Mouse (Mus musculus) C2C12 (cell line): ENCODE results near the gene Rin1. TPM values are rescaled to one million over a fixed set of nuclear protein-coding genes. Genes with fewer than 3 reads are reported as not detected.
A peak's percentile ranks its signal among the peaks of the same experiment; 100 is the strongest.

ENCODE experiments used
- H3K27me3 ChIP-seq: one replicate; pipeline ENCODE4 v1.6.1; 2011; ENCODE audit not compliant: control insufficient read depth, insufficient read depth, insufficient read length
- H3K36me3 ChIP-seq: one replicate; pipeline ENCODE4 v1.6.1; 2011; ENCODE audit not compliant: control insufficient read depth, insufficient read depth
- H3K4me3 ChIP-seq: one replicate; pipeline ENCODE4 v1.5.1; 2011; ENCODE audit warnings: mild to moderate bottlenecking, control low read depth; ENCODE audit not compliant: poor library complexity, insufficient read depth, severe bottlenecking
- H3K79me2 ChIP-seq: one replicate; pipeline ENCODE4 v1.6.1; 2011; ENCODE audit not compliant: control insufficient read depth, insufficient read depth
- H3K79me3 ChIP-seq: one replicate; pipeline ENCODE4 v1.6.1; 2011; ENCODE audit warnings: low read depth, control low read depth
- H3ac ChIP-seq: one replicate; pipeline ENCODE3; 2011; ENCODE audit warnings: low read depth; ENCODE audit not compliant: control insufficient read depth, insufficient read length
- CEBPB ChIP-seq: IDR thresholded peaks from one replicate; pipeline ENCODE4 v1.6.1; 2011; ENCODE audit warnings: low read depth, mild to moderate bottlenecking, control low read depth, moderate library complexity
- CTCF ChIP-seq: IDR thresholded peaks from one replicate; pipeline ENCODE4 v1.5.1; 2011; ENCODE audit not compliant: control insufficient read depth, insufficient read depth, insufficient read length
- FOSL1 ChIP-seq: IDR thresholded peaks from one replicate; pipeline ENCODE4 v1.8.0; 2011; ENCODE audit warnings: mild to moderate bottlenecking, low read length; ENCODE audit not compliant: poor library complexity, insufficient read depth, severe bottlenecking
- MAX ChIP-seq: IDR thresholded peaks from one replicate; pipeline ENCODE4 v1.6.1; 2011; ENCODE audit warnings: mild to moderate bottlenecking, control low read depth
- MYOD1 ChIP-seq: IDR thresholded peaks from one replicate; pipeline ENCODE4 v1.6.1; 2011; ENCODE audit warnings: low read depth; ENCODE audit not compliant: control insufficient read depth, insufficient read length
- MYOG ChIP-seq: IDR thresholded peaks from one replicate; pipeline ENCODE4 v1.6.1; 2011; ENCODE audit not compliant: control insufficient read depth, insufficient read length; ENCODE audit errors: extremely low read depth
- USF1 ChIP-seq: IDR thresholded peaks from one replicate; pipeline ENCODE4 v1.6.1; 2011; ENCODE audit warnings: low read depth, mild to moderate bottlenecking, control low read depth, moderate library complexity
- polyA plus RNA-seq: library from polyadenylated mRNA; unstranded; fragments of >200 nt; fragmentation: generic; extraction: Trizol; gene quantifications from one replicate; pipeline ENCODE4 v1.2.1, GENCODE M21; 2012; ENCODE audit warnings: missing spikeins

The Rin1 gene
- polyA plus RNA-seq, 1 experiment: 48.9 TPM

GRCm38 (mm10) chr19:5023621-5024479 lies 26.4 kb upstream of the Rin1 start, which contains the start of gene Slc29a2:
Slc29a2 (plus strand) TSS chr19:5023860.
- no peaks in the 10 kb centered on the region for H3K27me3 ChIP-seq
- peaks cover 9% of the 10 kb centered on the region for H3K79me3 ChIP-seq
- H3K36me3 ChIP-seq: peaks cover 17% of the 10 kb centered on the region
- peak within 1 kb of the TSS; percentile 52 for H3K4me3 ChIP-seq
- peak; percentile 80 for TF ChIP-seq MAX
- no peak for TF ChIP-seq FOSL1
- H3ac ChIP-seq: peak within 1 kb of the TSS; percentile 81
- H3K79me2 ChIP-seq: peaks cover 20% of the 10 kb centered on the region

DNA sequence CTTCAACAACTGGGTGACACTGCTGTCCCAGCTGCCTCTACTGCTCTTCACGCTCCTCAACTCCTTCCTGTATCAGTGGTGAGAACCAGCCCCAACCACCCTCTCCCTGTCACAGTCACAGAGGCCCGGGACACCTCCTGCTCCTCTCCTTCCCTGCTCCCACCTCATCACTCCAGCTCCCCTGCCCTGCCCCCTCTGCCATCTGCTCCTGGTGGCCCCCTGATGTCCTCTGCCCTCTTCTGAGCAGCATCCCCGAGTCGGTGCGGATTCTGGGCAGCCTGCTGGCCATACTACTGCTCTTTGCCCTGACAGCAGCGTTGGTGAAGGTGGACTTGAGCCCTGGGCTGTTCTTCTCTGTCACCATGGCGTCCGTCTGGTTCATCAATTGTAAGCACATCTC lies 24.2 kb upstream of the Rin1 start:
- no peak overlapping the region for H3ac ChIP-seq
- peaks cover 20% of the 10 kb centered on the region for H3K79me2 ChIP-seq
- peaks cover 21% of the 10 kb centered on the region for H3K36me3 ChIP-seq
- TF ChIP-seq MYOD1 (no peak), CEBPB (no peak), MAX (no peak)
- no peaks in the 10 kb centered on the region for H3K27me3 ChIP-seq
- H3K79me3 ChIP-seq: peaks cover 9% of the 10 kb centered on the region
- H3K4me3 ChIP-seq: no peak overlapping the region

DNA sequence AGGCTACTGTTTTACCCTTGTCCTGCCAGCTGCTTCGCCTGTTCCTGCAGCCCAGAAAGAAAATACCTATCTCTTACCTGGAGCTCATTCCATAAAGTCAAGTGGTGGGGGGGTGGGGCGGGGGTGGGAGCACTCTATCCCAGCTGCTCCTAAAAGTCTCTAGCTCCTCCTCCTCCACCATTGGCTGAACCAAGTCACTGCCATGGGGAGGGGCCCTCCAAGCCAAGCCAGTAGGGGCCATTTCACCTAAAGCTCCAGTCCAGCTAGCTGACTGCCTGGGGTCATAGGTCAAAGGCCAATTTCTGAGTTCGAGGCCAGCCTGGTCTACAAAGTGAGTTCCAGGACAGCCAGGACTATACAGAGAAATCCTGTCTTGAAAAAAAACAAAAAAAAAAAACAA lies 17.6 kb upstream of the Rin1 start:
- Histone ChIP-seq H3K4me3 (no peak overlapping the region), H3K79me3 (no peaks in the 10 kb centered on the region), H3K27me3 (no peaks in the 10 kb centered on the region), H3ac (no peak overlapping the region), H3K36me3 (peaks cover 16% of the 10 kb centered on the region), H3K79me2 (no peaks in the 10 kb centered on the region)
- TF ChIP-seq FOSL1 (no peak), MYOD1 (no peak)

DNA sequence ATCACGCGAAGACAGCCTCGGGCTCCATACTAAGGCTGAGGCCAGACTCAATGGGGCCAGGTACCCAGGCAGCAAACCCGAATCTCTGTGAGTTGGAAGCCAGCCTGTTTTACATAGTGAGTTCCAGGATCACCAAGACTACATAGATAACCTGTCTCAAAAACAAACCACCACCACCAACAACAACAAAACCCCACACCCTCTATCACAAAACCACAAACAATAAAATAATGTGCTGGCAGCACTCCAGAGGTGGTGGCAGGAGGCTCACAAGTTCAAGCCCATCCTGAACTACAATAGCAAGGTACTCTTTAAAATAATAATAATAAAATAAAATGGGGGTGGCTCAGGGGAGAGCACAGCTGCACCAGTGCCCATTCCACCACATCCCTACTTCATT lies 13.7 kb upstream of the Rin1 start:
- Histone ChIP-seq H3K36me3 (no peaks in the 10 kb centered on the region), H3K79me2 (peaks cover 26% of the 10 kb centered on the region), H3K79me3 (peaks cover 8% of the 10 kb centered on the region), H3ac (no peak overlapping the region), H3K27me3 (no peaks in the 10 kb centered on the region), H3K4me3 (no peak overlapping the region)
- no peak for TF ChIP-seq MAX
- no peak for TF ChIP-seq MYOG
- no peak for TF ChIP-seq USF1
- no peak for TF ChIP-seq MYOD1
- TF ChIP-seq CEBPB: no peak

GRCm38 (mm10) chr19:5037678-5038571 lies 12.4 kb upstream of the Rin1 start:
- Histone ChIP-seq H3ac (peak overlapping the region; percentile 83), H3K4me3 (peak overlapping the region; percentile 70), H3K27me3 (no peaks in the 10 kb centered on the region), H3K79me2 (peaks cover 39% of the 10 kb centered on the region), H3K79me3 (peaks cover 20% of the 10 kb centered on the region), H3K36me3 (peaks cover 3% of the 10 kb centered on the region)
- TF ChIP-seq USF1: no peak
- TF ChIP-seq MAX: no peak
- no peak for TF ChIP-seq FOSL1
- no peak for TF ChIP-seq MYOG
- no peak for TF ChIP-seq MYOD1
- TF ChIP-seq CEBPB: no peak
- TF ChIP-seq CTCF: no peak

- Histone ChIP-seq H3K79me3 (peaks cover 26% of the 10 kb centered on the region), H3ac (peak within 1 kb of the TSS; percentile 83), H3K4me3 (peak within 1 kb of the TSS; percentile 70), H3K36me3 (peaks cover 9% of the 10 kb centered on the region), H3K79me2 (peaks cover 47% of the 10 kb centered on the region), H3K27me3 (no peaks in the 10 kb centered on the region)
- TF ChIP-seq CTCF (peak; percentile 68), USF1 (no peak)
Observed at GRCm38 (mm10) chr19:5038709-5039156, 11.5 kb upstream of the Rin1 start, which contains the start of the genes B4gat1 and AC124502.3. B4gat1 (plus strand) TSS chr19:5038826. AC124502.3 (plus strand) TSS chr19:5038891.
